Mouse (Mus musculus): Measurements from ENCODE around the gene Psmc1.

- no peak for TF ChIP-seq POLR2A (IDR thresholded peaks at IDR 0.05; ENCODE audit: extremely low read depth, insufficient read depth, low read length)
- no peak for TF ChIP-seq CTCF (IDR thresholded peaks at IDR 0.05; ENCODE audit: extremely low read depth, insufficient read depth, low read length)
Observed at GRCm38 (mm10) chr12:100065109-100065508, 44.8 kb upstream of the Psmc1 start.
